Comparison of ENCODE assay signal across 25 mouse cellular contexts in the genomic region with DNA sequence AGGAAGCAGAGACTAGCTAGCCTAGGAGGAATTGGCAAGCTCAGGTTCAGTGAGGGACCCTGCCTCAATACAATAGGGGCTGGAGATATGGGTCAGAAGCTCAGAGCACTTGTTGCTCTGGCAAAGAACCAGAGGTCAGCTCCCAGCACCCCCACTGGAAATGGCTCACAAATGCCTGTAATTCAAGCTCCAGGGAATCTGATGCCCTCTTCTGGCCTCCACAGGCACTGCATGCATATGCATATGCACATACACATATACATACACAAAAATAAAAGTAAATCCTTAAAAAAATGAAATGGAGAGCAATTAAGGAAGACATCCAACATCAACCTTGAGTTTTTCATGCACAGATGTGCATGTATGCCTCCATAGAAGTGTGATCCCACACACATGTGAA. TPM values are rescaled to one million over a fixed set of nuclear protein-coding genes. Genes with fewer than 3 reads are reported as not detected.
DNase-seq lines count a peak whose midpoint lies in the region; TF ChIP-seq lines count a peak whose summit lies in the region.
"Had no signal": no experiment of that assay in that cellular context is flagged by ENCODE, and none has a peak within 500 bp of the region (broad histone marks: within the 10 kb centered on the region; RNA-seq: fewer than 3 reads in every experiment).

No protein-coding gene starts in this region.

- no peak for DNase-seq in heart, adult 2 months
- DNase-seq in heart, postnatal 10 days: no peak
- no peak for DNase-seq in left cerebral cortex, adult 2 months (ENCODE audit: extremely low spot score in 1 of 2, low spot score in 2 of 2)
- no peak for DNase-seq in left cerebral cortex, postnatal 14 days (ENCODE audit: low spot score in 2 of 2)
- DNase-seq in R1 (ENCODE audit: low read depth, low spot score): peak; percentile 57
- no peak for DNase-seq in gastrocnemius, adult 8-10 months (ENCODE audit: low spot score in 2 of 2)
- DNase-seq in right cerebral cortex, postnatal 14 days: no peak
- DNase-seq: adrenal gland, postnatal 10 days; cerebellum, postnatal 10 days; kidney, adult 18-20 months; kidney, postnatal 36 days; layer of hippocampus, adult 9-11 months; lung, postnatal 10 days; right cerebral cortex, postnatal 25 days had no signal

- H3K36me3 ChIP-seq in heart, adult 2 months (ENCODE audit: control insufficient read depth, insufficient read depth, low read length): no peaks in the 10 kb centered on the region
- H3K36me3 ChIP-seq in ES-Bruce4 (ENCODE audit: control insufficient read depth, insufficient read depth, low read length, poor library complexity, severe bottlenecking): no peaks in the 10 kb centered on the region
- H3K36me3 ChIP-seq: embryonic facial prominence, embryonic 12.5 days; forebrain, embryonic 15.5 days; hindbrain, embryonic 15.5 days; limb, embryonic 12.5 days; midbrain, embryonic 13.5 days; neural tube, embryonic 15.5 days; stomach, embryonic 15.5 days had no signal

- H3K79me2 ChIP-seq in heart, adult 2 months (replicated peaks; ENCODE audit: control insufficient read depth, insufficient read depth, low read length): no peaks in the 10 kb centered on the region; the same call in 1 of the 2 replicates

- H3K27ac ChIP-seq in heart, adult 2 months: no peak overlapping the region
- no peak overlapping the region for H3K27ac ChIP-seq in left cerebral cortex, adult 2 months
- no peak overlapping the region for H3K27ac ChIP-seq in ES-Bruce4 (ENCODE audit: insufficient read depth, low read length)
- H3K27ac ChIP-seq: embryonic facial prominence, embryonic 12.5 days; forebrain, embryonic 15.5 days; hindbrain, embryonic 15.5 days; limb, embryonic 12.5 days; midbrain, embryonic 13.5 days; neural tube, embryonic 15.5 days; stomach, embryonic 15.5 days had no signal

- H3K4me1 ChIP-seq in heart, adult 2 months (ENCODE audit: control insufficient read depth, insufficient read depth, low read length): no peaks in the 10 kb centered on the region
- no peaks in the 10 kb centered on the region for H3K4me1 ChIP-seq in ES-Bruce4 (ENCODE audit: control insufficient read depth, insufficient read depth, low read length)

- TF ChIP-seq EP300 in heart, adult 2 months (IDR thresholded peaks at IDR 0.05; ENCODE audit: insufficient read depth, low read depth, low read length): no peak
- no peak for TF ChIP-seq EP300 in ES-Bruce4 (IDR thresholded peaks at IDR 0.05; ENCODE audit: insufficient read depth, low read depth, low read length)

- no peaks in the 10 kb centered on the region for H3K9me3 ChIP-seq in ES-Bruce4 (replicated peaks; ENCODE audit: control insufficient read depth, insufficient read depth, low read length, poor library complexity, severe bottlenecking)
- H3K9me3 ChIP-seq: embryonic facial prominence, embryonic 12.5 days; forebrain, embryonic 15.5 days; hindbrain, embryonic 15.5 days; midbrain, embryonic 13.5 days; neural tube, embryonic 15.5 days; stomach, embryonic 15.5 days had no signal

- H3K27me3 ChIP-seq in heart, adult 2 months (ENCODE audit: control insufficient read depth, insufficient read depth, low read length): no peaks in the 10 kb centered on the region
- H3K27me3 ChIP-seq in ES-Bruce4 (ENCODE audit: control insufficient read depth, insufficient read depth, low read length, poor library complexity, severe bottlenecking): no peaks in the 10 kb centered on the region
- H3K27me3 ChIP-seq: embryonic facial prominence, embryonic 12.5 days; forebrain, embryonic 15.5 days; hindbrain, embryonic 15.5 days; limb, embryonic 12.5 days; midbrain, embryonic 13.5 days; neural tube, embryonic 15.5 days; stomach, embryonic 15.5 days had no signal

- TF ChIP-seq POLR2A in heart, adult 2 months (IDR thresholded peaks at IDR 0.05; ENCODE audit: insufficient read depth, low read depth, low read length): no peak
- no peak for TF ChIP-seq POLR2A in ES-Bruce4 (IDR thresholded peaks at IDR 0.05; ENCODE audit: insufficient read depth, low read length)

- peak; percentile 31 for TF ChIP-seq CTCF in heart, adult 2 months (IDR thresholded peaks at IDR 0.05)
- TF ChIP-seq CTCF in left cerebral cortex, adult 2 months (IDR thresholded peaks at IDR 0.05): peak; percentile 22
- TF ChIP-seq CTCF in ES-Bruce4 (IDR thresholded peaks at IDR 0.05; ENCODE audit: low read depth, low read length): peak; percentile 3

- H3K9ac ChIP-seq in heart, adult 2 months (ENCODE audit: low read depth, low read length): no peak overlapping the region
- H3K9ac ChIP-seq in ES-Bruce4 (ENCODE audit: low read depth, poor library complexity, severe bottlenecking): no peak overlapping the region
- H3K9ac ChIP-seq: embryonic facial prominence, embryonic 12.5 days; forebrain, embryonic 15.5 days; hindbrain, embryonic 15.5 days; limb, embryonic 12.5 days; midbrain, embryonic 13.5 days; neural tube, embryonic 15.5 days; stomach, embryonic 15.5 days had no signal

- intact Hi-C loops in heart, adult 2 months (cut with DNase I): no loop called here
- intact Hi-C loops in heart, postnatal 10 days (cut with DNase I): no loop called here
- intact Hi-C loops in left cerebral cortex, adult 2 months (cut with DNase I): no loop called here
- intact Hi-C loops in left cerebral cortex, postnatal 14 days (cut with DNase I): no loop called here

- H3K4me3 ChIP-seq in heart, adult 2 months: no peak overlapping the region
- H3K4me3 ChIP-seq in left cerebral cortex, adult 2 months: no peak overlapping the region
- no peak overlapping the region for H3K4me3 ChIP-seq in ES-Bruce4 (ENCODE audit: low read depth, low read length)
- H3K4me3 ChIP-seq: embryonic facial prominence, embryonic 12.5 days; erythroblast, embryonic 14.5 days; forebrain, embryonic 15.5 days; hindbrain, embryonic 15.5 days; limb, embryonic 12.5 days; midbrain, embryonic 13.5 days; neural tube, embryonic 15.5 days; stomach, embryonic 15.5 days had no signal

RNA-seq across cellular contexts. Expression of gene Metap1d, which starts 24.7 kb away (rescaled TPM):
- 10 to 100 TPM; 35.2 to 38.0 TPM for total RNA-seq in heart, adult 2 months (2021)
- polyA plus RNA-seq in heart, adult 2 months (2012; rRNA removed): 34.8 and 60.9 TPM in 2 replicates
- total RNA-seq in heart, postnatal 10 days (2021): 10 to 100 TPM; 37.3 to 38.4 TPM
- 10 to 100 TPM; 18.9 to 20.2 TPM for total RNA-seq in left cerebral cortex, adult 2 months (2021)
- total RNA-seq in left cerebral cortex, postnatal 14 days (2021): 10 to 100 TPM; 14.4 to 14.6 TPM
- polyA plus RNA-seq in ES-Bruce4 (2011; ENCODE audit: insufficient read depth, insufficient read length, low read depth, missing spikeins): 13.0 and 13.6 TPM in 2 replicates
- 10 to 100 TPM; 26.5 to 30.6 (median 28.9) TPM for total RNA-seq in gastrocnemius, adult 8-10 months (2022)

RNA-seq across cellular contexts. Expression of gene Dlx1, which starts 50.1 kb away (rescaled TPM):
- under 1 TPM; 0.23 to 0.39 TPM for total RNA-seq in heart, adult 2 months (2021)
- polyA plus RNA-seq in heart, adult 2 months (2012; rRNA removed): 0.14 and 0.26 TPM in 2 replicates
- total RNA-seq in heart, postnatal 10 days (2021): under 1 TPM in 1 of 2 experiments, not detected in 1; 0.48 TPM
- 10 to 100 TPM; 21.1 to 25.3 TPM for total RNA-seq in left cerebral cortex, adult 2 months (2021)
- total RNA-seq in left cerebral cortex, postnatal 14 days (2021): 10 to 100 TPM; 20.7 to 24.2 TPM
- not detected in 2 replicates for polyA plus RNA-seq in ES-Bruce4 (2011; ENCODE audit: insufficient read depth, insufficient read length, low read depth, missing spikeins)
- under 1 TPM in 1 of 4 experiments, not detected in 3; 0.12 TPM for total RNA-seq in gastrocnemius, adult 8-10 months (2022)
- total RNA-seq: megakaryocyte progenitor cell, adult 5-6 weeks had no signal
- polyA plus RNA-seq: gonadal fat pad, adult 2 months had no signal

Comparison
In these comparisons a context has a peak if more than half of its experiments do, and no peak if none do; other contexts are left out.
1. RNA of gene Dlx1, which starts 50.1 kb away (total RNA-seq): 21.1 to 25.3 TPM in left cerebral cortex, adult 2 months and 20.7 to 24.2 TPM in left cerebral cortex, postnatal 14 days; 0.48 TPM in heart, postnatal 10 days, 0.23 to 0.39 TPM in heart, adult 2 months and 0.12 TPM in gastrocnemius, adult 8-10 months; every median in the first group is over 10 times any median in the second.
2. Peak in every context shown above with its lines, with median percentiles within 50 percentile points of each other: CTCF ChIP-seq.